Mouse (Mus musculus) embryonic facial prominence, embryonic 11.5 days (tissue): ENCODE measurements at regions not wholly inside any gene's neighbourhood (a gene's known extent, or its start where the extent isn't known, plus 50 kb on each side); places are given as distances from the start of the nearest gene placed in this dataset.

ENCODE experiments used
- ATAC-seq: fragments of 200-750 bp; cut with Nextera tagmentation; replicated peaks from 2 replicates; pipeline ENCODE4 v1.8.0; 2017; ENCODE audit warnings: low read depth; ENCODE audit not compliant: insufficient number of reproducible peaks, low FRiP score, low TSS enrichment
- DNase-seq: peaks from one replicate; pipeline ENCODE4 v3.0.0-alpha.2; 2015; ENCODE audit warnings: low spot score
- H3K27ac ChIP-seq: fragments of 300-500 bp; sonication (generic); replicated peaks from 2 replicates; pipeline ENCODE4 v1.5.1; 2014; ENCODE audit warnings: mild to moderate bottlenecking, low read depth, low read length, control low read depth
- H3K27me3 ChIP-seq: fragments of 300-500 bp; sonication (generic); 2 replicates; pipeline ENCODE4 v1.6.1; 2014; ENCODE audit warnings: mild to moderate bottlenecking, low read length, moderate library complexity, mixed read lengths; ENCODE audit not compliant: control insufficient read depth, insufficient read depth
- H3K36me3 ChIP-seq: fragments of 300-500 bp; sonication (generic); replicated peaks from 2 replicates; pipeline ENCODE4 v1.6.1; 2014; ENCODE audit warnings: low read depth, mild to moderate bottlenecking, low read length, moderate library complexity, mixed read lengths; ENCODE audit not compliant: control insufficient read depth, insufficient read depth
- H3K4me1 ChIP-seq: fragments of 300-500 bp; sonication (generic); 2 replicates; pipeline ENCODE4 v1.6.1; 2014; ENCODE audit warnings: low read length, mixed read lengths; ENCODE audit not compliant: control insufficient read depth, insufficient read depth
- H3K4me2 ChIP-seq: fragments of 300-500 bp; sonication (generic); 2 replicates; pipeline ENCODE4 v1.6.1; 2014; ENCODE audit warnings: low read depth, mild to moderate bottlenecking, control low read depth, low read length, moderate library complexity
- H3K4me3 ChIP-seq: fragments of 300-500 bp; sonication (generic); 2 replicates; pipeline ENCODE4 v1.5.1; 2014; ENCODE audit warnings: low read depth, low read length, control low read depth
- H3K9ac ChIP-seq: fragments of 300-500 bp; sonication (generic); replicated peaks from 2 replicates; pipeline ENCODE4 v1.6.1; 2014; ENCODE audit warnings: mild to moderate bottlenecking, control low read depth, low read length
- H3K9me3 ChIP-seq: fragments of 300-500 bp; sonication (generic); replicated peaks from 2 replicates; pipeline ENCODE4 v1.6.1; 2016; ENCODE audit warnings: mild to moderate bottlenecking, low read length, inconsistent platforms, mixed read lengths; ENCODE audit not compliant: control insufficient read depth
- WGBS: fragments of 180-500 bp; shearing (Covaris S2); extraction: QIAGEN DNeasy Blood & Tissue Kit; methylation state at CpG from one replicate; pipeline ENCODE4 v1.1.7; 2014; 5-methylcytosine and 5-hydroxymethylcytosine counted together

DNA sequence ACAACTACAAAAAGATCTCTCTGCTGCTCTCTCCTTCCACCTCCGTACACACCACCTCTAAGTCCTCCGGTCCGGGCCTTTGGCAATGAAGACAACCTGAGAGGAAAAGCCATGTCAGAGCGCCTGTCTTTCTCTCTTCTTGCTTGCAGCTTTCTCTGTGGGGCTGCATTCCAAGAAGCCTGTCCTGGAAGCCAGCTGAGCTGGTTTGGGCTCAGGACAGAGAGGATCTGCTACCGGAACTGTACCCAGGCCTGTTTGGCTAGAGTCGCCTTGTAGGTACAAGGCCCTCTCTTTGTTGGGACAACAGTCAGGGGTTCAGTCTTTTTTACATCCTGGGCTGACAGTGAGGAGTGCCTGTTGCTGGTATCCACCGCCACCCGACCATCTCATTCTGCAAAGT, 321.4 kb downstream of the Med13l start:
- Histone ChIP-seq H3K4me2 (no peak overlapping the region), H3K9me3 (no peaks in the 10 kb centered on the region), H3K27me3 (peaks cover 4% of the 10 kb centered on the region; the same call in 1 of the 2 replicates), H3K4me3 (no peak overlapping the region), H3K27ac (no peak overlapping the region), H3K4me1 (no peaks in the 10 kb centered on the region), H3K9ac (no peak overlapping the region), H3K36me3 (no peaks in the 10 kb centered on the region)
- WGBS, result 92% methylated on average over 8 of the region's 8 CpGs
- DNase-seq, result no peak
- ATAC-seq, result no peak

DNA sequence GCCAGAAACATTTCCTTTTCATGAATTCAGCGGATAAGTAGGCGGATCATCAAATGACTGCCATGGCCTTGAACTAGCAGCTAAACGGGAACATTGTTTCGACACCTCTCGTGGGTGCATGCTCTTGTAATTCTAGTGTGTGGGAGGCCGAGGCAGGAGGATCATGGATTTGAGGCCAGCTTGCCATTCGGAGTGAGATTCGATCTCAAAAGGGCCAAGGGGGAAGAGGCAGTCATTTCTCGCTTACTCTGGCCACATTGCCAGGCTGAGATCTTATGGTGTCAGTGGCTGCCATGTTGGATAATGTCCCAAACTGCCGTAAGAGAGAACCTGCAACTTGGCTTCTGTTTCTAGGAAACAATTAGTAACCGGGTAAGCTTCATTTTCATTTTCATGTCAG, 327.7 kb downstream of the Med13l start:
- Histone ChIP-seq H3K4me1 (no peaks in the 10 kb centered on the region), H3K4me2 (no peak overlapping the region), H3K27me3 (no peaks in the 10 kb centered on the region), H3K9me3 (no peaks in the 10 kb centered on the region), H3K27ac (no peak overlapping the region), H3K9ac (no peak overlapping the region), H3K36me3 (no peaks in the 10 kb centered on the region), H3K4me3 (no peak overlapping the region)
- DNase-seq (no peak), ATAC-seq (no peak)
- 90% methylated on average over 11 of the region's 11 CpGs for WGBS

DNA sequence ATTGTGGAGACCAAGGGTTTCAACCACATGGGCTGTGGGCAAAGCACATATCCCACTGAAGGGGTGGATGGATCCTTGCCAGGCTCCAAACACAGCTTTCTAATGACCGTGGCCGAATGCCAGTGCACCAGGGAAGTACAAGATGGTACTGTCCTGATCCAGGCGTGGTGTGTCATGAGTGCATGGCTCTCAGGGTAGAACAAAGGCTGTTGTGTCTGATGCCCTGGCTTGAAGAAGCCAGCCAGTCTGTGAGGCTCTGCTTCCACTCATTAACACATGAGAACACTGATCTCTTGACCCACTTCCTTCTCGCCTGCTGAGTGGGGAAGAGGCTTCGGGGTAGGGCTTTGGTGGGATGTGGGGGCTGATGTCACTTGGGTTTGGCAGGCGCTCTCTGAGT, 330.7 kb downstream of the Med13l start:
- 69% methylated on average over 6 of the region's 6 CpGs for WGBS

DNA sequence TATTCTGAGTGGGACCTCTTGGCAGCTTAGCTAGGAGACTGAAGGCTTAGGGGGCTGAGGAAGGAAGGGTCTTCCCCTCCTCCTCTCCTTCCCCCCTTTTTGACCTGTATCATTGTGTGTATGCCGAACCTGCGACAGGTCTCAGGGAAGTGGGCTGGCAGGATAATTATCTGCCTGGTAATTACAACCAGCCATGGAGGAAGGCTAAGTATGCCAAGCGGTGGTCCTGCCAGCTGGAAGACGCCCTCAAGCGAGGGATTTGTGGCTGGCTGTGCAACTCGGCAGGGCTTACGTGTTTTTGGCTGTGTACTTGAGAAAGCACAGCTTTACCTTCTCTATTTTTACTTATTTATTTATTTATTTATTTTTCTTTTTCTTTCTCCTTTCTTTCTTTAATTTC, 347.7 kb downstream of the Med13l start:
- H3K9ac ChIP-seq, result no peak overlapping the region
- ATAC-seq (no peak), DNase-seq (peak; percentile 42)
- 37% methylated on average over 7 of the region's 7 CpGs for WGBS
- no peak overlapping the region for H3K4me2 ChIP-seq
- H3K4me3 ChIP-seq, result no peak overlapping the region
- no peak overlapping the region for H3K27ac ChIP-seq
- H3K27me3 ChIP-seq, result no peaks in the 10 kb centered on the region
- no peaks in the 10 kb centered on the region for H3K4me1 ChIP-seq
- H3K9me3 ChIP-seq, result no peaks in the 10 kb centered on the region; the same call in 1 of the 2 replicates
- no peaks in the 10 kb centered on the region for H3K36me3 ChIP-seq

More for the DNA sequence above, 330.7 kb downstream of the Med13l start:
- ATAC-seq, result no peak
- Histone ChIP-seq H3K9ac (no peak overlapping the region), H3K27me3 (no peaks in the 10 kb centered on the region), H3K27ac (no peak overlapping the region), H3K4me1 (no peaks in the 10 kb centered on the region), H3K9me3 (no peaks in the 10 kb centered on the region), H3K4me2 (no peak overlapping the region), H3K4me3 (no peak overlapping the region), H3K36me3 (no peaks in the 10 kb centered on the region)
- DNase-seq, result no peak

DNA sequence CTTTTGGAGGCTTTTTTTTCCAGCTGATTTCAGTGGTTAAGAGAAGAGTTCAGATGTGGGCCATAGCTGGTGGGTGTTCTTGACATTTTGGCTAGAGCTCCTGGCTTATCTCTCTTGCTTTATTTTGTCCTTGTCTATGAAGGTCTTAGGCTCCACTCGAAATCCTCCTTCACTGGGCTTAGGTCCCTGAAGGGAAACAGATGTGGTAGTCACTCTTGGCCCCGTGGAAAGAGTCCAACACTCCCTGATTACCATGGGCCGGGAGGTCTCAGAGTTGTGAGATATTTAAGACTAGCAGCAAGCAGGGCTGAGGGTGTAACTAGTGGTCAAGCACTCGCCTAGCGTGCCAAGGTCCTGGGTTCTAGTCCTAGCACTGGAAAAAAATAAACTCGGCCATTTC, 349.3 kb downstream of the Med13l start:
- no peak overlapping the region for H3K4me2 ChIP-seq
- H3K9me3 ChIP-seq, result no peaks in the 10 kb centered on the region
- DNase-seq (no peak), ATAC-seq (no peak)
- H3K27me3 ChIP-seq, result no peaks in the 10 kb centered on the region
- no peak overlapping the region for H3K27ac ChIP-seq
- H3K36me3 ChIP-seq, result no peaks in the 10 kb centered on the region
- no peak overlapping the region for H3K4me3 ChIP-seq
- H3K4me1 ChIP-seq, result no peaks in the 10 kb centered on the region
- no peak overlapping the region for H3K9ac ChIP-seq
- 82% methylated on average over 6 of the region's 6 CpGs for WGBS

DNA sequence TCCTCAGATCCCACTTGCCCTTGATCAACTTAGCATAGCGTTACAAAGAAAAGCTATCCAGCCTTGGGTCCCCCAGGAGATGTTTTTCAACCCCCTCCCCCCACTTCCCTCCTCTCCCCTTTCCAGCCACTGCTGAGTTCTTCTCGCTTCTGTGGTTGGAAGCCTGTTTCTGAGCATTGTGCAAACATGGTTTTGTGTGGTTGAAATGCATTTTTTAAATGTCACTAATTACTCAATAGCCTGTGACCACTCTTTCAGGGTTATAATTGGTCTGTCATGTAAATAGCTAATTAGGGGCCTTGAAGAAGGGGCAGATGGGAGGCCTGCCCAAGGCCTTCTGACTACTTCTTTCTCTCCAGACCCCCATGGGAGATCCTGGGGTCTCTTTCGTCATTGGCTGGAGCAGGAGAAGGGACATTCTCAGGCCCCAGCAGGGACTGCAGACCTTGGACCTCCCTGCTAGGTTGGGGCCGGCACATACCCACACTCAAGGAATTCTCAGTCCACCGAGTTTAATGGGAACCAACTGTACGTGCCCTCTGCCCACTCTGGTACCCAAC, 353.8 kb downstream of the Med13l start:
- Histone ChIP-seq H3K4me1 (no peaks in the 10 kb centered on the region), H3K27me3 (no peaks in the 10 kb centered on the region), H3K9ac (no peak overlapping the region), H3K9me3 (no peaks in the 10 kb centered on the region), H3K4me3 (no peak overlapping the region), H3K27ac (no peak overlapping the region), H3K4me2 (no peak overlapping the region), H3K36me3 (no peaks in the 10 kb centered on the region)
- ATAC-seq (no peak), DNase-seq (no peak)
- 45% methylated on average over 6 of the region's 6 CpGs for WGBS

DNA sequence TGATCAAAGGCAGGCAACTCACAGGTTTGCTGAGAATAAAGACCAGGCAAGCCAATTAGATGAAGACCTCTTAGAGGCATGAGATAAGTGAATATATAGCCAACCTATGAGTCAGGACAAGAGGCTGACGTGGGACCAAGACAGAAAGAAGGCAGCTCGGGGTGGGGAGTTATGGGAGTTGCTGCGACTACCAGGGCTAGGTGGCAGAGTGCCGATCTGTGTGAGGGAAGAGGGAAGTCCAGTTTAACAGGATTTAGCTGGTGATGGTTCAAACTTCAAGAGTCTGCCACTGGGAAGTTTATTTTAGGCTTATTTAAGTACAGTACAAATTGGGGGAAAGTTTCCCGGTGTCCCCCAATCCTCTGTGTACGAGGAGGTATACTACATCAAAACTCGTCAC, 362.9 kb downstream of the Med13l start:
- no peak overlapping the region for H3K27ac ChIP-seq
- no peaks in the 10 kb centered on the region for H3K36me3 ChIP-seq
- 92% methylated on average over 7 of the region's 7 CpGs for WGBS
- no peaks in the 10 kb centered on the region for H3K9me3 ChIP-seq
- H3K4me1 ChIP-seq, result no peaks in the 10 kb centered on the region
- H3K27me3 ChIP-seq, result no peaks in the 10 kb centered on the region
- DNase-seq, result no peak
- ATAC-seq, result no peak
- H3K9ac ChIP-seq, result no peak overlapping the region
- no peak overlapping the region for H3K4me2 ChIP-seq
- H3K4me3 ChIP-seq, result no peak overlapping the region

DNA sequence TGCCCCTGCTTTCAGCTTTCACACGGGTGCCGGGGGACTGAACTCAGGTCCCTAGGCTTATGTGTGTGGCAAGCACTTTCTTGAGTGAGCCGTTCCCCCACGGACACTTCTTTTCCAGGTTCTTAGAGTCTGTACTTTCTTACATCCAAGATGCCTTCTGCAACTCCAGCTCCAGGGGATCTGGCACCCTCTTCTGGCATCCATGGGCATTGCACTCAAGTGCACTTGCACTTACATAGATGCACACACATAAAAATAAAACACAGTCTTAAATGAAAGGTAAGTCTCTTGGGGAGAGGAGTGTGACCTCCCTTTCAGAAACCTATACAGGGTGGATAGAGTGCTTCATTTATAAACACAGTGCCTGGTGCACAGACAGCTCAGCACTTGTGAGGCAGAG, 368.6 kb downstream of the Med13l start:
- Histone ChIP-seq H3K4me2 (no peak overlapping the region), H3K27ac (no peak overlapping the region), H3K36me3 (no peaks in the 10 kb centered on the region), H3K4me1 (no peaks in the 10 kb centered on the region), H3K4me3 (no peak overlapping the region), H3K9me3 (no peaks in the 10 kb centered on the region), H3K27me3 (no peaks in the 10 kb centered on the region), H3K9ac (no peak overlapping the region)
- ATAC-seq, result no peak
- DNase-seq, result no peak
- 98% methylated on average over 4 of the region's 4 CpGs for WGBS
